Mouse (Mus musculus): ENCODE results near the gene Fignl1. TPM values are rescaled to one million over a fixed set of nuclear protein-coding genes. Genes with fewer than 3 reads are reported as not detected.

Fignl1 gene
- polyA plus RNA-seq, 1 experiment from 2014 or later: 66.4 TPM

GRCm38 (mm10) chr11:11788521-11788974, 20.2 kb downstream of the Fignl1 start:
- under 1% methylated on average over 8 of the region's 8 CpGs for WGBS
- H3K9me3 ChIP-seq (ENCODE audit: control insufficient read depth, low read length): no peaks in the 10 kb centered on the region
- H3K9ac ChIP-seq (ENCODE audit: low read depth, low read length): no peak overlapping the region
- H3K4me1 ChIP-seq (replicated peaks; ENCODE audit: control insufficient read depth, insufficient read depth, low read length): no peaks in the 10 kb centered on the region
- no peak overlapping the region for H3K27ac ChIP-seq (ENCODE audit: low read depth, low read length)
- peak; percentile 96 for ATAC-seq (ENCODE audit: low FRiP score)
- no peak overlapping the region for H3K4me3 ChIP-seq (ENCODE audit: low read depth, low read length)
- H3K27me3 ChIP-seq (ENCODE audit: control insufficient read depth, insufficient read depth, low read length): no peaks in the 10 kb centered on the region
- H3K4me2 ChIP-seq (replicated peaks; ENCODE audit: low read depth, low read length): no peak overlapping the region
- DNase-seq (ENCODE audit: low spot score): peak; percentile 92
- H3K36me3 ChIP-seq (ENCODE audit: control insufficient read depth, insufficient read depth, low read length): no peaks in the 10 kb centered on the region

DNA sequence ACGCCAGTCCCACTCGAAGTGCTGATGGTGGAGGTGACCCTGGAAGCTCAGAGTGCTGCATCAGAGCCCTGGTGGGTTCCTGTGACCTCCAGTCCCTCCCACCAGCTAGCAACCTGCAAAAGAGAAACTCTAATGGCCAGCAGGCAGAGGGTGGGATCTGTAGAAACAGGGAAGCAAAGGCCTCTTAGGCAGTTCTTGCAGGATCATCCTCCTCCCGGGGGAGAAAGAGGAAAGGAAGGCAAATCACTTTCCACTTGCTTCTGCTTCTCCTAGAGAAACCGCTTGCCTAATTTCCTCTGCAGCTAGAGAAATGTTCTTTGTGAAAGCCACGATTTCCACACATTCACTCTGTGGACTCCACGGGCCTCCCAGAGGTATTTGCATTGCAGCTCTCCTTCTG, 23.3 kb downstream of the Fignl1 start:
- 74% methylated on average over 6 of the region's 6 CpGs for WGBS
- Histone ChIP-seq H3K9me3 (ENCODE audit: control insufficient read depth, low read length) (no peaks in the 10 kb centered on the region), H3K4me3 (ENCODE audit: low read depth, low read length) (no peak overlapping the region), H3K9ac (ENCODE audit: low read depth, low read length) (no peak overlapping the region), H3K27ac (ENCODE audit: low read depth, low read length) (no peak overlapping the region), H3K4me1 (replicated peaks; ENCODE audit: control insufficient read depth, insufficient read depth, low read length) (no peaks in the 10 kb centered on the region), H3K36me3 (ENCODE audit: control insufficient read depth, insufficient read depth, low read length) (no peaks in the 10 kb centered on the region), H3K27me3 (ENCODE audit: control insufficient read depth, insufficient read depth, low read length) (no peaks in the 10 kb centered on the region), H3K4me2 (replicated peaks; ENCODE audit: low read depth, low read length) (no peak overlapping the region)
- DNase-seq (ENCODE audit: low spot score): no peak
- no peak for ATAC-seq (ENCODE audit: low FRiP score)

DNA sequence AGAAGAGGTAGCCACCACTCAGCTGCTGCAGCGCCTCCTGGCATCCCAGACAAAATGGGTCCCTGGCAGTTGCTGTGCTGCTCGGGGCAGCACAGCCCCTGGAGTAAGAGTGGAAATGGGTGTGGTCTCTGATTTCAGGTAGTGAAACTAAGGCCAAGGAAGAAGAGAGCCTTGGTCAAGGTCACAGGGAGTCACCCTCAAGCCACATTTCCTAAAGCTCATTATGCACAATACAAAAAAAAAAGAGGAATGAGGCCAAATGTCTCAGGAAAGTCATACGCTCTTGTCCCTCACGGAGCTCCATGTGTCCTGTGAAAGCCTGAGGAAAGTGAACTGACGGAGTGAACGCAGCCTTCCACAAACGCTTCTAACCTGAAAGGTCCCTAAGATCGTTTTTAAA, 27.0 kb downstream of the Fignl1 start:
- 80% methylated on average over 8 of the region's 8 CpGs for WGBS
- DNase-seq (ENCODE audit: low spot score): no peak
- Histone ChIP-seq H3K27ac (ENCODE audit: low read depth, low read length) (no peak overlapping the region), H3K4me2 (replicated peaks; ENCODE audit: low read depth, low read length) (no peak overlapping the region), H3K4me3 (ENCODE audit: low read depth, low read length) (no peak overlapping the region), H3K9me3 (ENCODE audit: control insufficient read depth, low read length) (no peaks in the 10 kb centered on the region), H3K36me3 (ENCODE audit: control insufficient read depth, insufficient read depth, low read length) (no peaks in the 10 kb centered on the region), H3K9ac (ENCODE audit: low read depth, low read length) (no peak overlapping the region), H3K27me3 (ENCODE audit: control insufficient read depth, insufficient read depth, low read length) (no peaks in the 10 kb centered on the region), H3K4me1 (replicated peaks; ENCODE audit: control insufficient read depth, insufficient read depth, low read length) (no peaks in the 10 kb centered on the region)
- no peak for ATAC-seq (ENCODE audit: low FRiP score)

- 95% methylated on average over 6 of the region's 6 CpGs for WGBS
- Histone ChIP-seq H3K27me3 (ENCODE audit: control insufficient read depth, insufficient read depth, low read length) (no peaks in the 10 kb centered on the region), H3K4me3 (ENCODE audit: low read depth, low read length) (no peak overlapping the region), H3K36me3 (ENCODE audit: control insufficient read depth, insufficient read depth, low read length) (no peaks in the 10 kb centered on the region), H3K4me2 (replicated peaks; ENCODE audit: low read depth, low read length) (no peak overlapping the region), H3K4me1 (replicated peaks; ENCODE audit: control insufficient read depth, insufficient read depth, low read length) (no peaks in the 10 kb centered on the region), H3K9ac (ENCODE audit: low read depth, low read length) (no peak overlapping the region), H3K27ac (ENCODE audit: low read depth, low read length) (no peak overlapping the region), H3K9me3 (ENCODE audit: control insufficient read depth, low read length) (no peaks in the 10 kb centered on the region)
- DNase-seq (ENCODE audit: low spot score): no peak
- no peak for ATAC-seq (ENCODE audit: low FRiP score)
Measured at GRCm38 (mm10) chr11:11778345-11778744, 30.4 kb downstream of the Fignl1 start.

GRCm38 (mm10) chr11:11777796-11778195, 31.0 kb downstream of the Fignl1 start:
- Histone ChIP-seq H3K4me3 (ENCODE audit: low read depth, low read length) (no peak overlapping the region), H3K4me1 (replicated peaks; ENCODE audit: control insufficient read depth, insufficient read depth, low read length) (no peaks in the 10 kb centered on the region), H3K4me2 (replicated peaks; ENCODE audit: low read depth, low read length) (no peak overlapping the region), H3K36me3 (ENCODE audit: control insufficient read depth, insufficient read depth, low read length) (no peaks in the 10 kb centered on the region), H3K9me3 (ENCODE audit: control insufficient read depth, low read length) (no peaks in the 10 kb centered on the region), H3K27ac (ENCODE audit: low read depth, low read length) (no peak overlapping the region), H3K9ac (ENCODE audit: low read depth, low read length) (no peak overlapping the region), H3K27me3 (ENCODE audit: control insufficient read depth, insufficient read depth, low read length) (no peaks in the 10 kb centered on the region)
- no peak for DNase-seq (ENCODE audit: low spot score)
- ATAC-seq (ENCODE audit: low FRiP score): no peak
- 88% methylated on average over 2 of the region's 2 CpGs for WGBS

DNA sequence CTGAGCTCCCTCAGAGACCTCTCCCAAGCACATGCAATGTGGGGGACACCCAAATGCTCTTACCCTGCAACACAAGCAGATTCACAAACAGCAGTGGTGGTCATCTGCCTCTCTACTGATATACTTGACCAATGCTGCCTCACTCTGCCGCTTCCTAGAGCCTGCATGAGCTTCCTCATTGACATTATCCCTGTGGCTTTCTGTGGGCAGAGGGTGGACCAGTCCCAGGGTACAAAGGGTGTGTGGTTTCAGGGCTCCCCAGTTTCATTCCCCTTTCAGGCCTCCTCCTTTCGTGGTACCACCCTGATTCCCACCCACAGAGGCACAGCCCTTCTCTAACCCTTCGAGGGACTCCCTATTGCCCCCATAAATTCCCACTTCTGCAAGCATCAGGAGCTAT, 31.5 kb downstream of the Fignl1 start:
- H3K4me1 ChIP-seq (replicated peaks; ENCODE audit: control insufficient read depth, insufficient read depth, low read length): no peaks in the 10 kb centered on the region
- no peaks in the 10 kb centered on the region for H3K36me3 ChIP-seq (ENCODE audit: control insufficient read depth, insufficient read depth, low read length)
- H3K27me3 ChIP-seq (ENCODE audit: control insufficient read depth, insufficient read depth, low read length): no peaks in the 10 kb centered on the region
- H3K4me3 ChIP-seq (ENCODE audit: low read depth, low read length): no peak overlapping the region
- DNase-seq (ENCODE audit: low spot score) (no peak), ATAC-seq (ENCODE audit: low FRiP score) (no peak)
- H3K4me2 ChIP-seq (replicated peaks; ENCODE audit: low read depth, low read length): no peak overlapping the region
- H3K9ac ChIP-seq (ENCODE audit: low read depth, low read length): no peak overlapping the region
- H3K9me3 ChIP-seq (ENCODE audit: control insufficient read depth, low read length): no peaks in the 10 kb centered on the region
- no peak overlapping the region for H3K27ac ChIP-seq (ENCODE audit: low read depth, low read length)
- WGBS: 79% methylated on average over 3 of the region's 3 CpGs

- no peak for DNase-seq (ENCODE audit: low spot score)
- ATAC-seq (ENCODE audit: low FRiP score): no peak
- no peaks in the 10 kb centered on the region for H3K9me3 ChIP-seq (ENCODE audit: control insufficient read depth, low read length)
- WGBS: 88% methylated on average over 7 of the region's 7 CpGs
- no peaks in the 10 kb centered on the region for H3K27me3 ChIP-seq (ENCODE audit: control insufficient read depth, insufficient read depth, low read length)
- H3K27ac ChIP-seq (ENCODE audit: low read depth, low read length): no peak overlapping the region
- no peak overlapping the region for H3K4me3 ChIP-seq (ENCODE audit: low read depth, low read length)
- H3K36me3 ChIP-seq (ENCODE audit: control insufficient read depth, insufficient read depth, low read length): no peaks in the 10 kb centered on the region
- no peak overlapping the region for H3K9ac ChIP-seq (ENCODE audit: low read depth, low read length)
- H3K4me1 ChIP-seq (replicated peaks; ENCODE audit: control insufficient read depth, insufficient read depth, low read length): no peaks in the 10 kb centered on the region
- no peak overlapping the region for H3K4me2 ChIP-seq (replicated peaks; ENCODE audit: low read depth, low read length)
Measured at GRCm38 (mm10) chr11:11776822-11777174, 32.0 kb downstream of the Fignl1 start.

- no peak overlapping the region for H3K4me2 ChIP-seq (replicated peaks; ENCODE audit: low read depth, low read length)
- no peaks in the 10 kb centered on the region for H3K9me3 ChIP-seq (ENCODE audit: control insufficient read depth, low read length)
- no peaks in the 10 kb centered on the region for H3K36me3 ChIP-seq (ENCODE audit: control insufficient read depth, insufficient read depth, low read length)
- no peak for ATAC-seq (ENCODE audit: low FRiP score)
- H3K9ac ChIP-seq (ENCODE audit: low read depth, low read length): no peak overlapping the region
- DNase-seq (ENCODE audit: low spot score): no peak
- H3K4me3 ChIP-seq (ENCODE audit: low read depth, low read length): no peak overlapping the region
- WGBS: 70% methylated on average over 4 of the region's 4 CpGs
- H3K27ac ChIP-seq (ENCODE audit: low read depth, low read length): no peak overlapping the region
- H3K4me1 ChIP-seq (replicated peaks; ENCODE audit: control insufficient read depth, insufficient read depth, low read length): no peaks in the 10 kb centered on the region
- H3K27me3 ChIP-seq (ENCODE audit: control insufficient read depth, insufficient read depth, low read length): no peaks in the 10 kb centered on the region
Measured at GRCm38 (mm10) chr11:11776071-11776821, 32.5 kb downstream of the Fignl1 start.

DNA sequence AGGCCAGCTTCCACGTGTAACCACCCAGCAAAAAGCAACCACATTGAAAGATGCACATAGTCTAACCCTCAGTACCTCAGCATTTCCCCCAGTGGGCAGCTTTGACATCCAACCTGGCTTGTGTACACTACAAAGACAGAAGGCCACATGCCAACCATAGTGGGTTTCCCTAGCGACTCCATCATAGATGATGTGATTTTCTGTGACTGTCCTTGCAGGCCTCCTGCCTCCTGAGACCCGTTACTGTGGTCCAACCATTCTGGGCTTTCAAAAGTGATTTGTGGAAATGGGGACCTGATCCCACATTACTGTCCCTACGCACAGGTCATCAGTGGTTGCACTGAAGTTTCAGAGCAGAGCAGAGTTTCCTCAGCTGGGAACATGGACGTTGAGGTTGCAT, 33.9 kb downstream of the Fignl1 start:
- H3K4me2 ChIP-seq (replicated peaks; ENCODE audit: low read depth, low read length): no peak overlapping the region
- WGBS: 91% methylated on average over 5 of the region's 5 CpGs

More for the DNA sequence above, 33.9 kb downstream of the Fignl1 start:
- no peaks in the 10 kb centered on the region for H3K27me3 ChIP-seq (ENCODE audit: control insufficient read depth, insufficient read depth, low read length)
- no peak overlapping the region for H3K4me3 ChIP-seq (ENCODE audit: low read depth, low read length)
- H3K27ac ChIP-seq (ENCODE audit: low read depth, low read length): no peak overlapping the region
- no peak overlapping the region for H3K9ac ChIP-seq (ENCODE audit: low read depth, low read length)
- no peaks in the 10 kb centered on the region for H3K4me1 ChIP-seq (replicated peaks; ENCODE audit: control insufficient read depth, insufficient read depth, low read length)
- ATAC-seq (ENCODE audit: low FRiP score) (no peak), DNase-seq (ENCODE audit: low spot score) (no peak)
- no peaks in the 10 kb centered on the region for H3K9me3 ChIP-seq (ENCODE audit: control insufficient read depth, low read length)
- H3K36me3 ChIP-seq (ENCODE audit: control insufficient read depth, insufficient read depth, low read length): no peaks in the 10 kb centered on the region

Measured in hindbrain, embryonic 11.5 days (tissue).